Mouse (Mus musculus) ES-Bruce4 (cell line): Measurements from ENCODE around the gene Mosmo.

Source experiments
- CTCF ChIP-seq: IDR thresholded peaks from one replicate; pipeline ENCODE4 v1.8.1; 2011; ENCODE audit warnings: low read depth, low read length
- EP300 ChIP-seq: IDR thresholded peaks from 2 replicates; pipeline ENCODE4 v1.6.1; 2011; ENCODE audit warnings: low read depth, low read length; ENCODE audit not compliant: insufficient read depth
- POLR2A ChIP-seq: IDR thresholded peaks from one replicate; pipeline ENCODE4 v1.8.1; 2011; ENCODE audit warnings: low read length; ENCODE audit not compliant: insufficient read depth

DNA sequence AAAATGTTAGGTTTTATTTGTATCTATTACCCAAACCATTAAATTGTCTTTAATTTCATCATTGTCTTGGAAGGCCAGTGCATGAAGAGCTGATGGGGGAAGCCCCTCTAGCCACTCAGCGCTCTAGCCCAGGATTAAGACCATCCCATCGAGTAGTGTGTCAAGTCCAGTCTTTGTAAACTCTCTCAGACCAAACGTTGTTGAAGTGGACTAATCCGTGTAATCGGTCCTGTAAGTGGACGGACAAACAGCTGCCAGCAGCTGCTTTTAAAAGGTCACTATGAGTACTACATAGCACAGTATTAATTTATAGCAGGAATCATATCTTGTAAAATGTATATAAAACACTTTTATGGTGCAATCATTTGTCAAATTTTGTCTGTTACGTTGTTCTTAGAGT lies 55.5 kb downstream of the Mosmo start:
- TF ChIP-seq POLR2A (no peak), CTCF (no peak), EP300 (no peak)
